Comparison of ENCODE assay signal across 20 mouse cellular contexts in genomic region chr13:26933838-26934237, GRCm38 (mm10).
DNase-seq lines count a peak whose midpoint lies in the region; ATAC-seq and TF ChIP-seq lines count a peak whose summit lies in the region.
"Had no signal": no experiment of that assay in that cellular context is flagged by ENCODE, and none has a peak within 500 bp of the region (broad histone marks: within the 10 kb centered on the region; RNA-seq: fewer than 3 reads in every experiment).

No protein-coding gene starts in this region.

- ATAC-seq in kidney, embryonic 15.5 days (replicated peaks; ENCODE audit: low FRiP score), result no peak
- ATAC-seq in kidney, embryonic 14.5 days (ENCODE audit: low FRiP score, low TSS enrichment), result no peak
- ATAC-seq in stomach, embryonic 14.5 days (ENCODE audit: insufficient number of reproducible peaks, insufficient read depth, low FRiP score, low read depth), result no peak
- ATAC-seq in stomach, postnatal 0 days (ENCODE audit: low FRiP score, low TSS enrichment), result no peak

- peak; percentile 5 to 8 for DNase-seq in cerebellum, postnatal 10 days
- DNase-seq in cerebellum, adult 18-20 months, result no peak
- no peak for DNase-seq in stomach, postnatal 0 days (ENCODE audit: low spot score)
- DNase-seq in ovary, adult 18-20 months (ENCODE audit: low spot score), result no peak
- no peak for DNase-seq in layer of hippocampus, adult 18-20 months (ENCODE audit: low spot score in 2 of 2)
- DNase-seq: adrenal gland, postnatal 14 days; cerebellum, adult 11-12 months; heart, postnatal 36 days; kidney, postnatal 14 days; lung, postnatal 14 days; right cerebral cortex, postnatal 14 days; thymus, postnatal 4 days had no signal

- H3K36me3 ChIP-seq in kidney, embryonic 15.5 days, result no peaks in the 10 kb centered on the region
- H3K36me3 ChIP-seq in kidney, embryonic 14.5 days (ENCODE audit: control insufficient read depth, insufficient read depth, low read length), result no peaks in the 10 kb centered on the region
- H3K36me3 ChIP-seq in stomach, embryonic 14.5 days (ENCODE audit: control insufficient read depth, insufficient read depth, low read length), result no peaks in the 10 kb centered on the region
- H3K36me3 ChIP-seq in stomach, postnatal 0 days (ENCODE audit: control insufficient read depth, insufficient read depth, low read length), result no peaks in the 10 kb centered on the region
- H3K36me3 ChIP-seq: liver, embryonic 15.5 days had no signal

- peaks cover 10% of the 10 kb centered on the region for H3K4me1 ChIP-seq in kidney, embryonic 15.5 days
- peaks cover 7% of the 10 kb centered on the region; the same call in 1 of the 2 replicates for H3K4me1 ChIP-seq in kidney, embryonic 14.5 days (ENCODE audit: control insufficient read depth, insufficient read depth, low read length)
- H3K4me1 ChIP-seq in stomach, embryonic 14.5 days (ENCODE audit: control insufficient read depth, insufficient read depth, low read length), result peaks cover 3% of the 10 kb centered on the region; the same call in 1 of the 2 replicates
- H3K4me1 ChIP-seq in stomach, postnatal 0 days (replicated peaks; ENCODE audit: control insufficient read depth, insufficient read depth), result no peaks in the 10 kb centered on the region
- H3K4me1 ChIP-seq: liver, embryonic 15.5 days; megakaryocyte, embryonic 14.5 days had no signal

- H3K4me2 ChIP-seq in kidney, embryonic 15.5 days, result no peak overlapping the region
- no peak overlapping the region for H3K4me2 ChIP-seq in kidney, embryonic 14.5 days (replicated peaks; ENCODE audit: low read depth, low read length)
- no peak overlapping the region for H3K4me2 ChIP-seq in stomach, embryonic 14.5 days (replicated peaks; ENCODE audit: low read depth, low read length)
- no peak overlapping the region for H3K4me2 ChIP-seq in stomach, postnatal 0 days (replicated peaks; ENCODE audit: low read depth)
- H3K4me2 ChIP-seq: forebrain, embryonic 13.5 days; heart, embryonic 11.5 days; liver, embryonic 15.5 days had no signal

- no peak for TF ChIP-seq EP300 in stomach, postnatal 0 days (optimal IDR thresholded peaks at IDR 0.05)

- 30% methylated on average over 5 of the region's 5 CpGs for WGBS in kidney, embryonic 15.5 days
- WGBS in kidney, embryonic 14.5 days, result 31% methylated on average over 5 of the region's 5 CpGs
- 26% methylated on average over 5 of the region's 5 CpGs for WGBS in stomach, embryonic 14.5 days
- 39% methylated on average over 5 of the region's 5 CpGs for WGBS in stomach, postnatal 0 days

- TF ChIP-seq CTCF in stomach, postnatal 0 days (IDR thresholded peaks at IDR 0.05; ENCODE audit: low read depth), result no peak

- no peak overlapping the region for H3K4me3 ChIP-seq in kidney, embryonic 15.5 days (replicated peaks)
- no peak overlapping the region for H3K4me3 ChIP-seq in kidney, embryonic 14.5 days (ENCODE audit: low read length)
- no peak overlapping the region for H3K4me3 ChIP-seq in stomach, embryonic 14.5 days (ENCODE audit: low read depth, low read length)
- no peak overlapping the region for H3K4me3 ChIP-seq in stomach, postnatal 0 days (ENCODE audit: low read depth, low read length)
- H3K4me3 ChIP-seq: forebrain, embryonic 13.5 days; liver, embryonic 15.5 days; megakaryocyte, embryonic 14.5 days had no signal

- H3K27ac ChIP-seq in kidney, embryonic 15.5 days, result peak overlapping the region; percentile 23; the same call in 1 of the 2 replicates
- no peak overlapping the region for H3K27ac ChIP-seq in kidney, embryonic 14.5 days (ENCODE audit: low read depth, low read length)
- peak overlapping the region; percentile 35; the same call in 1 of the 2 replicates for H3K27ac ChIP-seq in stomach, embryonic 14.5 days (ENCODE audit: low read length)
- H3K27ac ChIP-seq in stomach, postnatal 0 days (replicated peaks), result no peak overlapping the region
- H3K27ac ChIP-seq: liver, embryonic 15.5 days had no signal

- no peaks in the 10 kb centered on the region for H3K9me3 ChIP-seq in kidney, embryonic 15.5 days (replicated peaks)
- H3K9me3 ChIP-seq in kidney, embryonic 14.5 days (ENCODE audit: control insufficient read depth, low read length), result no peaks in the 10 kb centered on the region
- no peaks in the 10 kb centered on the region for H3K9me3 ChIP-seq in stomach, embryonic 14.5 days (ENCODE audit: control insufficient read depth, low read depth, low read length)
- H3K9me3 ChIP-seq in stomach, postnatal 0 days (ENCODE audit: control insufficient read depth, low read length), result no peaks in the 10 kb centered on the region
- H3K9me3 ChIP-seq: forebrain, embryonic 13.5 days; liver, embryonic 15.5 days; megakaryocyte, embryonic 14.5 days had no signal

- H3K27me3 ChIP-seq in kidney, embryonic 15.5 days, result no peaks in the 10 kb centered on the region
- H3K27me3 ChIP-seq in kidney, embryonic 14.5 days (ENCODE audit: control insufficient read depth, insufficient read depth, low read length), result no peaks in the 10 kb centered on the region
- H3K27me3 ChIP-seq in stomach, embryonic 14.5 days (ENCODE audit: control insufficient read depth, insufficient read depth, low read length), result no peaks in the 10 kb centered on the region
- H3K27me3 ChIP-seq in stomach, postnatal 0 days (ENCODE audit: control insufficient read depth, insufficient read depth, low read length), result no peaks in the 10 kb centered on the region
- H3K27me3 ChIP-seq: CH12.LX; forebrain, embryonic 13.5 days; liver, embryonic 15.5 days; megakaryocyte, embryonic 14.5 days had no signal

- H3K9ac ChIP-seq in kidney, embryonic 15.5 days, result no peak overlapping the region
- H3K9ac ChIP-seq in kidney, embryonic 14.5 days (ENCODE audit: low read depth, low read length), result no peak overlapping the region
- H3K9ac ChIP-seq in stomach, embryonic 14.5 days (replicated peaks; ENCODE audit: low read depth, low read length), result no peak overlapping the region
- H3K9ac ChIP-seq in stomach, postnatal 0 days (ENCODE audit: low read length), result no peak overlapping the region
- H3K9ac ChIP-seq: forebrain, embryonic 13.5 days; liver, embryonic 15.5 days had no signal

Comparison
In these comparisons a context has a peak if more than half of its experiments do, and no peak if none do; other contexts are left out.
1. DNase-seq: peak in cerebellum, postnatal 10 days (2 of 2); none in cerebellum, adult 18-20 months (0 of 2), stomach, postnatal 0 days (single experiment), ovary, adult 18-20 months (single experiment) and layer of hippocampus, adult 18-20 months (0 of 2).
2. H3K27ac ChIP-seq: peak in kidney, embryonic 15.5 days (single experiment) and stomach, embryonic 14.5 days (single experiment); none in kidney, embryonic 14.5 days (single experiment) and stomach, postnatal 0 days (single experiment).